ENCODE assay signal across 10 mouse cellular contexts in genomic region chr3:84230988-84231387, GRCm38 (mm10). TPM values are rescaled to one million over a fixed set of nuclear protein-coding genes. Genes with fewer than 3 reads are reported as not detected.
DNase-seq lines count a peak whose midpoint lies in the region; ATAC-seq and TF ChIP-seq lines count a peak whose summit lies in the region.
"Had no signal": no experiment of that assay in that cellular context is flagged by ENCODE, and none has a peak within 500 bp of the region (broad histone marks: within the 10 kb centered on the region; RNA-seq: fewer than 3 reads in every experiment).

No protein-coding gene starts in this region.

- 0 out of 2 replicates have a peak overlapping the region, but pooled peaks have one; percentile 13 for H3K27ac ChIP-seq in hindbrain, embryonic 12.5 days
- no peak overlapping the region for H3K27ac ChIP-seq in hindbrain, embryonic 13.5 days
- peak overlapping the region; percentile 83 for H3K27ac ChIP-seq in kidney, adult 2 months (ENCODE audit: insufficient read depth, low read depth, low read length)
- H3K27ac ChIP-seq: lung, embryonic 15.5 days had no signal

- TF ChIP-seq POLR2A in kidney, adult 2 months (IDR thresholded peaks at IDR 0.05; ENCODE audit: low read depth, low read length): no peak

- ATAC-seq in hindbrain, embryonic 12.5 days (ENCODE audit: low FRiP score): no peak
- ATAC-seq in hindbrain, embryonic 13.5 days (ENCODE audit: low FRiP score): no peak
- ATAC-seq: forebrain, embryonic 14.5 days had no signal

- H3K9me3 ChIP-seq in hindbrain, embryonic 12.5 days (replicated peaks): no peaks in the 10 kb centered on the region
- no peaks in the 10 kb centered on the region for H3K9me3 ChIP-seq in hindbrain, embryonic 13.5 days
- H3K9me3 ChIP-seq: lung, embryonic 15.5 days had no signal

- no peaks in the 10 kb centered on the region for H3K27me3 ChIP-seq in hindbrain, embryonic 12.5 days
- H3K27me3 ChIP-seq in hindbrain, embryonic 13.5 days: no peaks in the 10 kb centered on the region
- no peaks in the 10 kb centered on the region for H3K27me3 ChIP-seq in kidney, adult 2 months (replicated peaks; ENCODE audit: control insufficient read depth, insufficient read depth, low read length)
- H3K27me3 ChIP-seq: lung, embryonic 15.5 days had no signal

- H3K9ac ChIP-seq in hindbrain, embryonic 12.5 days: no peak overlapping the region
- no peak overlapping the region for H3K9ac ChIP-seq in hindbrain, embryonic 13.5 days
- H3K9ac ChIP-seq: lung, embryonic 15.5 days had no signal

- no peak for TF ChIP-seq CTCF in kidney, adult 2 months (conservative IDR thresholded peaks at IDR 0.05; ENCODE audit: insufficient read depth, insufficient read length, low read depth, low read length)

- no peak overlapping the region for H3K4me3 ChIP-seq in hindbrain, embryonic 12.5 days
- no peak overlapping the region for H3K4me3 ChIP-seq in hindbrain, embryonic 13.5 days
- no peak overlapping the region for H3K4me3 ChIP-seq in kidney, adult 2 months (ENCODE audit: insufficient read depth, low read depth, low read length)
- H3K4me3 ChIP-seq: lung, embryonic 15.5 days had no signal

- peaks cover 29% of the 10 kb centered on the region for H3K4me1 ChIP-seq in hindbrain, embryonic 12.5 days
- H3K4me1 ChIP-seq in hindbrain, embryonic 13.5 days (replicated peaks): peaks cover 42% of the 10 kb centered on the region
- H3K4me1 ChIP-seq in kidney, adult 2 months (ENCODE audit: control insufficient read depth, insufficient read depth, low read length): peaks cover 41% of the 10 kb centered on the region

- peak; percentile 77 for DNase-seq in adrenal gland, adult 2 months
- peak; percentile 96 for DNase-seq in kidney, adult 2 months
- DNase-seq in lung, postnatal 14 days: peak; percentile 72
- no peak for DNase-seq in layer of hippocampus, adult 11-12 months (ENCODE audit: low spot score)
- no peak for DNase-seq in left cerebral cortex, adult 8-10 months (ENCODE audit: low spot score in 2 of 2)
- DNase-seq in right cerebral cortex, postnatal 4 days: no peak

- no peaks in the 10 kb centered on the region for H3K36me3 ChIP-seq in hindbrain, embryonic 12.5 days
- no peaks in the 10 kb centered on the region; the same call in 1 of the 2 replicates for H3K36me3 ChIP-seq in hindbrain, embryonic 13.5 days
- H3K36me3 ChIP-seq in kidney, adult 2 months (ENCODE audit: control insufficient read depth, insufficient read depth, low read length): no peaks in the 10 kb centered on the region
- H3K36me3 ChIP-seq: lung, embryonic 15.5 days had no signal

- no peak overlapping the region for H3K4me2 ChIP-seq in hindbrain, embryonic 12.5 days (replicated peaks)
- no peak overlapping the region for H3K4me2 ChIP-seq in hindbrain, embryonic 13.5 days
- H3K4me2 ChIP-seq: lung, embryonic 15.5 days had no signal

- 6% methylated on average over 3 of the region's 3 CpGs for WGBS in hindbrain, embryonic 12.5 days
- 3% methylated on average over 3 of the region's 3 CpGs for WGBS in hindbrain, embryonic 13.5 days
- WGBS in kidney, adult 2 months: 8% methylated on average over 3 of the region's 3 CpGs

RNA-seq across cellular contexts. Expression of gene Gm6525, which starts 57.1 kb away (rescaled TPM):
- polyA plus RNA-seq in hindbrain, embryonic 12.5 days (2016; fragmentation: Nextera tagmentation; extraction: Ambion mirVana): 1.4 and 2.4 TPM in 2 replicates
- polyA plus RNA-seq in hindbrain, embryonic 13.5 days (2015; fragmentation: Nextera tagmentation; extraction: Ambion mirVana): 2.9 and 3.3 TPM in 2 replicates
- total RNA-seq in adrenal gland, adult 2 months (2021): under 1 TPM in 1 of 2 experiments, not detected in 1; 0.84 TPM
- polyA plus RNA-seq in adrenal gland, adult 2 months (2012; rRNA removed): not detected in 2 replicates
- not detected in 2 replicates for polyA plus RNA-seq in kidney, adult 2 months (2012; rRNA removed)
- total RNA-seq in left cerebral cortex, adult 8-10 months (2022): not detected

Comparison
In these comparisons a context has a peak if more than half of its experiments do, and no peak if none do; other contexts are left out.
1. DNase-seq: peak in adrenal gland, adult 2 months (single experiment), kidney, adult 2 months (single experiment) and lung, postnatal 14 days (single experiment); none in layer of hippocampus, adult 11-12 months (single experiment), left cerebral cortex, adult 8-10 months (0 of 2) and right cerebral cortex, postnatal 4 days (single experiment).